Mouse (Mus musculus): ENCODE results near the gene Nol3. TPM values are rescaled to one million over a fixed set of nuclear protein-coding genes. Genes with fewer than 3 reads are reported as not detected.
"Not testable (repeated sequence)": the region's sequence is repeated elsewhere in the genome, so short reads cannot be mapped to it uniquely, and the experiment has no call there.

The Nol3 gene
- polyA plus RNA-seq, 1 experiment, result 8.6 TPM

- DNase-seq (ENCODE audit: low read depth), result no peak
These were observed 14.0 kb downstream of the Nol3 start, which contains the start of gene 4931428F04Rik for GRCm38 (mm10) chr8:105289805-105290460. 4931428F04Rik (minus strand) TSS chr8:105289864.

- no peak for DNase-seq (ENCODE audit: low read depth)
These were observed 14.8 kb downstream of the Nol3 start for GRCm38 (mm10) chr8:105290554-105291314.

GRCm38 (mm10) chr8:105291364-105291763, 15.4 kb downstream of the Nol3 start:
- not testable (repeated sequence) for DNase-seq (ENCODE audit: low read depth)

DNA sequence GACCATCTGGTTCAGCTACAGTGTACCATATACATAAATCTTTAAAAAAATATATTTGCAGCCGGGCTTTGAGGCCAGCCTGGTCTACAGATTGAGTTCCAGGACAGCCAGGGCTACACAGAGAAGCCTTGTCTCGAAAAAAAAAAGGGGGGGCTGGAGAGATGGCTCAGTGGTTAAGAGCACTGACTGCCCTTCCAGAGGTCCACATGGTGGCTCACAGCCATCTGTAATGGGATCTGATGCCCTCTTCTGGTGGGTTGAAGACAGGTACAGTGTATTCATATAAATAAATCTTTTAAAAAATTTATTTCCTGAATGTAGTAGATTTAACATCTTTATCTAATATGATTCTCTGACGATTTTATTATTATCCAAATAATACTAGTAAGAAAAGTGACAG, 15.9 kb downstream of the Nol3 start:
- not testable (repeated sequence) for DNase-seq (ENCODE audit: low read depth)

GRCm38 (mm10) chr8:105292471-105292870, 16.5 kb downstream of the Nol3 start:
- no peak for DNase-seq (ENCODE audit: low read depth)

- DNase-seq (ENCODE audit: low read depth), result no peak
These were observed 17.5 kb downstream of the Nol3 start for GRCm38 (mm10) chr8:105293405-105293804.

DNA sequence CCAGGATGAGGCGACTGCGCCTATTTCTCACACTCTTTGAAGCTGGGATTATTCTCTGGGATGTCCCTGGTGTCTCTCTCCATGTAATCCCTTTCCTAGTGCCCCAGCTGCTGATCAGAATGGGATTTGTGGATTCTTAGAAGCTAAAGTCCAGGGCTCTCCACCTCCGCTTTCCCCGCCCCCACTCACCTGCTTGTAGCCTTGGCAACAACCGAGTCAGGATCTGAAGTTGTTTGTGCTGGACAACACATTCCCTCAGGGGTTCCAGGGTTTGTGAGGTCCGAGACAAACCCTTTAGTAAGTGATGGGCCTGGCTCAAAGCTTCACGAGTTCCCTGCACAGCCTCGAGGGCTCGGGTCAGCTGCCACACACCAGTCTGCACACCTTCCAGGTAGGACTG, 18.8 kb downstream of the Nol3 start:
- no peak for DNase-seq (ENCODE audit: low read depth)

GRCm38 (mm10) chr8:105295256-105295655, 19.3 kb downstream of the Nol3 start:
- no peak for DNase-seq (ENCODE audit: low read depth)

GRCm38 (mm10) chr8:105295895-105296573, 20.1 kb downstream of the Nol3 start, which contains the start of gene Exoc3l:
Exoc3l (minus strand) TSS chr8:105296101.
- DNase-seq (ENCODE audit: low read depth), result no peak

- DNase-seq (ENCODE audit: low read depth), result no peak
These were observed 21.7 kb downstream of the Nol3 start, which contains the start of gene E2f4 for GRCm38 (mm10) chr8:105297511-105298192. E2f4 (plus strand) TSS chr8:105297663.

DNA sequence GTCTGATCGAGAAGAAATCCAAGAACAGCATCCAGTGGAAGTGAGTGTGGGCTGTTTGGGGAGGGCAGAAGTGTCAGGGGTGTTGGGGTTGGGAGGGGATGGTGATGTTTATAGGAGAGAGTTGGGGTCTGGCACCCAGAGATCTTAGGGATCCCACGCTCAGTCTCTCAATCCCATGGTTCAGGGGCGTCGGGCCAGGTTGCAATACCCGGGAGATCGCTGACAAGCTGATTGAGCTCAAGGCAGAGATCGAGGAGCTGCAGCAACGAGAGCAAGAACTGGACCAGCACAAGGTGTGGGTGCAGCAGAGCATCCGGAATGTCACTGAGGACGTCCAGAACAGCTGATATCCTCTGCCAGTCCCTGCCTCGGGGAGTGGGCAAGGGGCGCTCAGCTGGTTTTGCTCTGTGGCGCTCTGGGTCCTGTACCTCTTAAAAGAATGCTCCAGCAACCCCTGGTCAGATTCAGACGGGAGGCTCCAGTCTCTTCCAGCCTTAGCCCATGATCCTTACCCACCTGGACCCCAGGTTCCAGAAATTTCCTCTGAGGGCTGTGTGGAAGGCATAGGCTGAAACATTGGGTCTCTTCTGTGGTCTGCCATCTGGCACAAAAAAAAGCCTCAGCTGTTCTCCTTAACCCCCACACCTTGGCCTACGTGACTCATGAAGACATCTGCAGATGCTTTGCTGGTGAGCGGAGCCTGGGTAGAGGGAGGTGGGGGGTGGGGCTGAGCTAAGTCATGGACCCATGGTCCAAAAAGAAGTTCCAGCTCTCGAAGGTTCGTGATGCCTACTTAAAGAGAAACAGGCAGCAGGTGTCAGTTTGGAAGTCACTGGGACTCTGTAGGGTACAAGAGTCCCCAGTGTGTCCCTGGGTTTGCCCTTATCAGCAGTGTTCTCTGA, 22.7 kb downstream of the Nol3 start:
- DNase-seq (ENCODE audit: low read depth), result no peak

DNA sequence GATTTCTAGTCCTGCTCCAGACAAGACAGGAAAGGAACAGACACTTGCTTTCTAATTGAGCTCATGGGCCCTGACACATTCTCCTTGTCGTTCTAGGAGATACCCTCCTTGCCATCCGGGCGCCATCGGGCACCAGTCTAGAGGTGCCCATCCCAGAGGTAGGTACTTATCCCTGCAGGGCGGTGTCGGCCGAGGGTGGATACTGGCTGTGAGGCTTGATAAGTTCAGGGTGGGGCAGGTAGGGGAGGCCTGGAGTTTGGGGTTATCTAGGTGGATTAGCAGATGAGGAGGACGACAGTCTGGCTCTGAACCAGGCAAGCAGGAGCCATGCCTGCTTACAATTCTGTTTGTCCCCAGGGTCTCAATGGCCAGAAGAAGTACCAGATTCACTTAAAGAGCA, 24.0 kb downstream of the Nol3 start:
- DNase-seq (ENCODE audit: low read depth), result no peak

- no peak for DNase-seq (ENCODE audit: low read depth)
These were observed 27.5 kb downstream of the Nol3 start for GRCm38 (mm10) chr8:105303396-105303795.

DNA sequence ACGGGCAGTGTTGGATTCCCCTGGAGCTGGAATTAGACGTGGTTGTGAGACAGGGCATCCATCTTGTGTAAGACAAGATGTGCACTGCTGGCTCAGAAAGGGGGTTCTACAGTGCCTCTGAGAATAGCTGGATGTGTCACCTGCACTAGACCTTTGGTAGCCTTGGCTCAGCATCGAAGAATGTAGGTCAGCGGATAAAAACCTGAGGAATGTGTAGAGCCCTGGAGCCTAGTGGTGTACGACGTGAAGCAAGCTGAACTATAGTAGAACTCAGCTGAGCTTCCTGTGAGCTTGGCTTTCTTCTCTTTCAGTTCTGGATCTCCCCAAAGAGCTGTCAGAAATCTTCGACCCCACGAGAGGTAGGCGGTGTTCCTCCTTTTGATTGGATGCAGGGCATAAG, 27.9 kb downstream of the Nol3 start:
- no peak for DNase-seq (ENCODE audit: low read depth)

DNA sequence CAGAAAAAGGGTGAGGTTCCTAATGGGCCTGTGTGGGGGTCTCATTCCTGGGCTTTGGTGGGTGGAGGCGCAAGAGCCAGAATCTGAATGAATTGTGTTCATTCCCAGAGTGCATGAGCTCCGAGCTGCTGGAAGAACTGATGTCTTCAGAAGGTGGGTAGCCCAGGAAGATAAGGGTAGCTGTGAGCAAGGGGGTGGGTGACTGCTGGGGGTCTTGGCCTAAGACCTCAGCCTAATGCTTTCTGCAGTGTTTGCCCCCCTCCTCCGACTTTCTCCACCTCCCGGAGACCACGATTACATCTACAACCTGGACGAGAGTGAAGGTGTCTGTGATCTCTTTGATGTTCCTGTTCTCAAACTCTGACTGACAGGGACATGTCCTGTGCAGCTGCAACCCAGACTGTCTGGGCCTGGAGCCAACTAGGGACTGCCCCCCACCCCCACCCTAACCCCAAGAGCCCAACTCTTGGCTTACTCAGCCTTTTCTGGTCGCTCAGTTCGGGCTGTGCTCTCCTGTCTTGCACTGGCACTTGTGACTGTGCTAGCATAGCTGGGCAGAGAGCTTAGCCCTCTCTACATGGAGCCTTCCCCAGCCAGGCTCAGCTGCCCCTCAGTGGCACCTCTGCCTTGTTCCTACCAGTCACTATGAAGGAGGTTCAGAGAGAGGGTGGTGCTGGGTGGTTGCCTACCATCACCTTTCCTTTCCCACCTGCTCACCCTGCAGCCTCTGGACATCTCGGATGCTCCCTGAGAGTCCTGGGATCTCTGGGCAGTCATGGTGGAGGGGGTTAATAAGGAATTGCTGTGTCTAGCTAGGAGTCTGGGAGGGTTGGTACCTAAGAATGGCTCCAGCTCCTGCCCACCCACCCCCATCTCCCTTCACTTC, 28.6 kb downstream of the Nol3 start:
- DNase-seq (ENCODE audit: low read depth), result no peak

DNA sequence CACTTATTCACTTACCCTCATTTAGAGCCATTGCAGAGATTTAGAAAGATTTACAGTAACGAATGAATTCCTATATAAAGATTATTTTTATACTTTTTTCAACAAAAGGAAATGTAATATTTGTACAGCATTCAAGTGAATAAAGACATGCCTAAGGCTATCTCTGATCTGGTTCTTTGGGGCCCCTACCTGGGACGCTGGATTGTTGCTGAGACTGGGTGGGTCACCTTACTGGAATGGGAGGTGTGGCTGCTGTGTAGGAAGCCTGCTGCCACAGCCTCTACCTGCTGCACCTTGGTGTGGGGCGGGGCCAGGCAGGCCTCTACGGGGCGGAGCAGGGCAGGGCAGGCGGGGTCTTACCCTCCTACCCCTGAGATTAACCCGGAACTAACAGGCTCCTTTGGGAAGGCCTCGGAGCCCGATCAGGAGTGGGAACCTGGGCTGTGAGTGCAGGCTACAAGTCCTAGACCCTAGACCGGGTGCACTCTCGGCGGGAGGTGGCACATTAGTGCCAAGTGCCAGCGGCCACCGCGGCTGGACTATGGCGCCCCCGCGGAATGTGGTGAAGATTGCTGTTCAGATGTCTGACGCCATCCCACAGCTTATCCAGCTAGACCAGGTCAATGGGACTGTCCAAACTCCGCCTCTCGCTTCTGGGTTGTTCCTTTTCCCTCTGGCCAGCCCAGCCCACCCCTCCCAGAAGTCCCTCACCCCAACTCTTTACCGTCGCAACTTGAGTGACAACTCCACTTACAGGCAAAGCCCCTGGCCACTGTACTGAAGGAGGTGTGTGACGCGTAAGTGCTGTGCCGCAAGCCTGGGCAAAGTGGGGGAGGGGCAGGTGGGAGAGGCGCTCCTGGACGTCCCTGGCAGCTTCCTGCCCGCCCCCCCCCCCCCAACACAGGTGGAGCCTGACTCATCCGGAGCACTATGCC, 29.5 kb downstream of the Nol3 start, which contains the start of gene Elmo3:
Elmo3 (plus strand) TSS at position 391 of the 935 bp plus-strand sequence.
- DNase-seq (ENCODE audit: low read depth), result no peak

DNA sequence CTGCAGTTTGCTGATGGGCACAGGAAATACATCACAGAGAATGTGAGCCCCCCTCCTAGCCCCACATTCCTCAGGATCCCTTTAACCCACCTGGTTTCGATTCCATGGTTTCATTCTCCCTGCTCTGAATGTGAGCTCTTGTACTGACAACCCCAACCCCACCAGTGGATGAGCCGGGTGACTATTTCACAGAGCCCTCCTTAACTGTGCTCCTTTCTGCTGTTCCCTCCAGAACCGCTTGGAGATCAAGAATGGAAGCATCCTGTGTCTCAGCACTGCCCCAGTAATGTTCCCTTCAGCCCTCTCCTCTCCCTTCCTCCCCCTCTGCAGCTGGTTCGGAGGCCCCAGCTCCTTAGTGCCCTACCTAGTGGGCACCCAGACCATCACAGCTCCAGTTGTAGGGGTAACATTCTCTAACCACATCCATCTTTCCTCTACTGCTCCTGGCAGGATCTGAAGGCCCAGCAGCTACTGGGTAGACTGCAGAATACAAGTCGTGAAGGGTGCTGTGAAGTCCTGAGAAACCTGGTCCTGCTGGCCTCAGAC, 30.3 kb downstream of the Nol3 start:
- DNase-seq (ENCODE audit: low read depth), result no peak

GRCm38 (mm10) chr8:105307670-105308069, 31.7 kb downstream of the Nol3 start:
- DNase-seq (ENCODE audit: low read depth), result no peak
